Mouse (Mus musculus): ENCODE data around the gene Myrfl. TPM values are rescaled to one million over a fixed set of nuclear protein-coding genes. Genes with fewer than 3 reads are reported as not detected.

Gene Myrfl
- polyA plus RNA-seq, 1 experiment from 2014 or later, result 0.12 TPM

Other genes with a start within 250 kb of the Myrfl start
- 43.9 and 44.2 TPM in 2 replicates for gene Rab3ip, start 53.9 kb upstream of the Myrfl start, polyA plus RNA-seq (2015; fragmentation: Nextera tagmentation; extraction: Ambion mirVana)
- not detected in 2 replicates for gene Gm10271, start 75.7 kb upstream of the Myrfl start, polyA plus RNA-seq (2015; fragmentation: Nextera tagmentation; extraction: Ambion mirVana)
- 0.09 and 0.15 TPM in 2 replicates for gene Best3, start 89.4 kb upstream of the Myrfl start, polyA plus RNA-seq (2015; fragmentation: Nextera tagmentation; extraction: Ambion mirVana)
- gene Lrrc10, start 148.4 kb upstream of the Myrfl start, polyA plus RNA-seq (2015; fragmentation: Nextera tagmentation; extraction: Ambion mirVana), result not detected in 2 replicates
- gene Cct2, start 166.9 kb upstream of the Myrfl start, polyA plus RNA-seq (2015; fragmentation: Nextera tagmentation; extraction: Ambion mirVana), result 280 and 281 TPM in 2 replicates